Mouse (Mus musculus) olfactory bulb, adult 2 months (tissue): ENCODE measurements around the gene Igfbp4. TPM values are rescaled to one million over a fixed set of nuclear protein-coding genes. Genes with fewer than 3 reads are reported as not detected.

Source experiments
- H3K27ac ChIP-seq: fragments of 200-500 bp; 2 replicates; pipeline ENCODE4 v1.5.1; 2012; ENCODE audit warnings: low read depth, low read length; ENCODE audit not compliant: insufficient read depth
- H3K4me1 ChIP-seq: fragments of 200-500 bp; 2 replicates; pipeline ENCODE4 v1.6.1; 2012; ENCODE audit warnings: low read length; ENCODE audit not compliant: control insufficient read depth, insufficient read depth
- H3K4me3 ChIP-seq: fragments of 200-500 bp; 2 replicates; pipeline ENCODE4 v1.5.1; 2012; ENCODE audit warnings: mild to moderate bottlenecking, low read depth, low read length, moderate library complexity; ENCODE audit not compliant: insufficient read depth
- CTCF ChIP-seq: fragments of 200-500 bp; IDR thresholded peaks from 2 replicates; pipeline ENCODE4 v1.5.1; 2012; ENCODE audit warnings: low read depth, mild to moderate bottlenecking, low read length, moderate library complexity; ENCODE audit not compliant: insufficient read depth
- POLR2A ChIP-seq: fragments of 200-500 bp; IDR thresholded peaks from 2 replicates; pipeline ENCODE4 v1.6.1; 2012; ENCODE audit warnings: mild to moderate bottlenecking, low read depth, low read length, moderate library complexity; ENCODE audit not compliant: insufficient read depth
- WGBS: fragments of 180-500 bp; shearing (Covaris S2); methylation state at CpG from one replicate; pipeline ENCODE4 v1.1.7; 2018; 5-methylcytosine and 5-hydroxymethylcytosine counted together
- polyA plus RNA-seq: library from polyadenylated mRNA; stranded (reverse); fragments of >200 nt; gene quantifications from 2 replicates; pipeline ENCODE4 v1.2.4, GENCODE M21; 2012; ENCODE audit warnings: low replicate concordance; ENCODE audit not compliant: missing spikeins, insufficient read depth, insufficient read length

Gene Igfbp4
- polyA plus RNA-seq, 1 experiment = not detected

DNA sequence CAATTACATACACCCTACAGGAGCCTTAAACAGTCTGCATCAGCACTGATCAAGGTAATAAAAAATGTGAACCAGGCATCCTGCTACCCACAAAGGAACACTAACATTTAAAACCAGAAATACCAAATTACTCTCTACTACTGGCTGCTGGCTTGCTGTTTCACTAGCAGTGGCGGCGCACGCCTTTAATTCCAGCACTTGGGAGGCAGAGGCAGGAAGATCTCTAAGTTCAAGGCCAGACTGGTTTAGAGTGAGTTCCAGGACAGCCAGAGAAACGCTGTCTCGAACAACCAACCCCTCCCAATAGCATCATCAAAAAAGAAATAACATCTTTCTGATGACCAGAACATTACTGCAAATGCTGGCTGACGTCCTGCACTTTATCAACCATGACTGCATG lies 21.2 kb upstream of the Igfbp4 start:
- peaks cover 10% of the 10 kb centered on the region for H3K4me1 ChIP-seq
- H3K27ac ChIP-seq = no peak overlapping the region
- H3K4me3 ChIP-seq = no peak overlapping the region
- WGBS = 97% methylated on average over 6 of the region's 6 CpGs
- TF ChIP-seq POLR2A (no peak), CTCF (no peak)

DNA sequence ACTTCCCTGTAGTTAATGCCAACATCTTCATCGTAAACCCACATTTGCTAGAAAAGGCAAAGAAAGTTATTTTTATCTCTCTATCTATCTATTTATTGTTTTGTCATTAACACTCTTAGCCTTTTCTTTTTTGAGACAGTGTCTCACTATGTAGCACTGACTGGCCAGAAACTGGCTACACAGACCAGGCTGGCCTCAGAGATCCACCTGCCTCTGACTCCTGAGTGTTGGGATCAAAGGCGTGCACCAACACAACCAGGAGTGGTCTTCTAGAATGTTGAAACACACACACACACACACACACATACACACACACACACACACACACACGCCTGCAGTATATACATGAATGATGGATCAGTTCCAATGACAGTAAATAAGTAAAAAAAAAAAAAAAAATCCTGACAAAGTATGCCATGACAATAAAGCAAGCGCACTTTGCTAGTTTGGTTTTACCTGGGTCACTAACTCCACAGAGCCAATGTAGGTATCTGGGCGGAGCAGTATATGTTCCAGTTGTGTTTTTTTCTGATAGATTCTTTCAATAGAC lies 18.6 kb upstream of the Igfbp4 start:
- Histone ChIP-seq H3K27ac (no peak overlapping the region), H3K4me3 (no peak overlapping the region), H3K4me1 (peaks cover 10% of the 10 kb centered on the region)
- whole genome bisulfite sequencing = 81% methylated on average over 5 of the region's 5 CpGs
- TF ChIP-seq CTCF (no peak), POLR2A (no peak)

DNA sequence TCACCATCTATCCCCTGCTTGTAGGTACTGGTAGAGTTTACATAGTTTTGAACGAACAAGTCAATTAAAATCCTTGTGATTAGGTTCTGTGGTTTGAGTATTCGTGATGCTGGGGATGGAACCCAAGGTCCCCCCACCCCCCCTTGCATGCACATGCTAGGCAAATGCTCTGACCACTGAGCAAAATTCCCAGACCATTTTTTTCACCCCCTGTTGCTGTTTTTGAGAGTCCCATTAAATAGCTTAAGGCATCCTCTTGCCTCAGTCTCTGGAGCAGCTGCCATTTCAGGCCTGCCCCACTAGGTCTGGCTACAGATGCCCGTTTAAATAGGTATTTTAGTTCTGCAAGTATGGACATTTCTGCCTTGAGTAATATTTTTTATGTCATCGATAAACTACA lies 17.9 kb upstream of the Igfbp4 start:
- Histone ChIP-seq H3K4me1 (peaks cover 10% of the 10 kb centered on the region), H3K27ac (no peak overlapping the region), H3K4me3 (no peak overlapping the region)
- TF ChIP-seq POLR2A (no peak), CTCF (no peak)
- 7% methylated on average over 4 of the region's 4 CpGs for WGBS

DNA sequence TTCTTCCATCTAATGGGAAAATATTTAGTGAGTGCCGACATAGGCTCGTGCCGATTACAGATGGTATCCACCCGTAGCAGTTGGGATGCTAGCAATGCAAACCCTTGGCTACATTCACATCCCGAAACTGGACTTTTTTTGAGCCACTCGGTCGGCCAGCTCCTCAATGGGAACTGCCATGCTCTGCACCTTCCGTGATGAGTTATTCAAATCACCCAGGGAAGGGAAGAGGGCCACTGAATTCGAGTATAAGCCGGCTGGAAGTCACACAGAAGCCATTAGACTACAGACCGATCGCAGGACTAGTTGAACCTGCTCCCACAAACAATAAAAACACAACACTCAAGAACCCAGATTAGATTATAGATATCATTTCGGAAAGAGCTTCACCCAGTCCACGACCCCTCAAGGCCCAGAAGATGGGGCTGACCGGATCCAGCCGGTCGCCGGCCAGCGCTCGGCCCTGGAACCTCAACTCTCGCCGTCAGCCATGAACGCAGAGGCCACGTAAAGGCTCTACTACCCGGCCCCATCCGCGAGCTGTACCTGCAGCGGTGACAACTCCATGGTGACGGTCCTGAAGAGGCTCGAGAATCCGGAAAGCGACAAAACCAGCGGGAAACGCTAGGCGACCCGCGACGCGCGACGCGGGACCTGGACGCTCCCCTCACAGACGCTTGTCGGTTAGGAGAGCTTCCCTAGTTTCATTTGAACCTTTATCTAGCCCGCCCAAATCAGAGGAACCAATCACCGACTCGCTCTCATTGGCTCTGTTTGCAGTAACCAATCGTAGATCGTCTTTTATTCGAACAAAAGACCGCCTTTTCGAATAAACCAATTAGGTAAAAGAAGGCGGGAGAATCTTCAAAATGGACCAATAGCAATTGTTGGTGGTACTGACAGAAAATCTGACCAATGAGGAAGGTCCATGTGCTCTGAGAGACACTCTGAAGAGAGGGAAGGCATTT lies 17.3 kb upstream of the Igfbp4 start, which contains the start of gene Top2a:
Gene Top2a, minus strand, starts transcription at position 690 of the 968 bp plus-strand sequence.
- under 1% methylated on average over 54 of the region's 54 CpGs for WGBS
- Histone ChIP-seq H3K27ac (no peak within 1 kb of the TSS; the same call in 1 of the 2 replicates), H3K4me1 (peaks cover 10% of the 10 kb centered on the region), H3K4me3 (peak within 1 kb of the TSS; percentile 82)
- TF ChIP-seq POLR2A (0 out of 2 replicates have a peak, but pooled peaks have one; percentile 27), CTCF (no peak)

DNA sequence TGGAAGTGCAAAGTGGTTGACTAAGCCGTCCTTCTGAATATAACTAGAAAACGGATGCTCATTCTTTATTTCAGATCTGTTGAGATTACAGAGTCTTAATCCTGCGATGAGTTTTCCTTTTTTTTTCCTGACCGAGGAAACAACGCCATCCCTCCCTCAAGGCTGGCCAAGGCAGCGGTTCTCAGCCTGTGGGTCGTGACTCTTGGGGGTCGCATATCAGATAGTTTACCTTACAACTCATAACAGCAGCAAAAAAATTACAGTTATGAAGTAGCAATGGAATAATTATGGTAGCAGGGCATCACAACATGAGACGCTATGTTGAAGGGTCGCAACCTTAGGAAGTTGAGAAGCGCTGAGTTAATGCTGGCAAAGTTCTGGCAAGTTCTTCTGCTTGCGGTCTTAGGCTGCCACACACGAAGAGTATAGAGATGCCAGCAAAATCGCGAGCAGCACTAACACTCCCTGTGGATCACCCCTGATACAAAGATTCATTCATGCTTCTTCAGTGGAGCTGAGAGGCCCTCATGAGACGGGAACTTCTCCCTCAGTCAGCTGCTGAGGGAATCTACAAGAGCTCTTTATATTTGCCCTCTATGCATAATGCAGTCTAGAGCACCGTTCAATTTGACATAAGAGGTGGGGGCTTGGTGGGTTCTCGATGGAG lies 16.4 kb upstream of the Igfbp4 start:
- H3K4me3 ChIP-seq = peak overlapping the region; percentile 47
- H3K4me1 ChIP-seq = peaks cover 10% of the 10 kb centered on the region
- no peak for TF ChIP-seq CTCF
- no peak overlapping the region; the same call in 1 of the 2 replicates for H3K27ac ChIP-seq
- WGBS = 27% methylated on average over 18 of the region's 18 CpGs

DNA sequence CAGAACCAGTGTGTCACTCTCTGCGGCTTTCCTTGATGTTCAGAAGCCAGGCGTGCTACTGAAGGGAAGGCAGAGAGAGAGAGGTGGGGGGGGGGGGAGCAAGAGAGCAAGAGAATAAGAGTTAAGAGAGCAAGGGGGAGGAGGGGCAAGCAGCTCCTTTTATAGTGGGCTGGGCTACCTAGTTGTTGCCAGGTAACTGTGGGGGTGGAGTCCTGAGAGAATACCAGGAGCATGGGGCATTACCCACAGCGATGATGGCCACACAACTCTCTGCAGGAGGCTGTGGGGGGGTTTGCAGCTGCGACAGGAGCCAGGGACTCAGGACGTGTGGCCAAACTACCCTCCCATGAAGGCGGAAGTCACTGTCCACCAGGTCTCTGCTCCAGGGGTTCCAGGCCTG lies 15.2 kb upstream of the Igfbp4 start:
- no peak overlapping the region for H3K4me3 ChIP-seq
- H3K4me1 ChIP-seq = peaks cover 10% of the 10 kb centered on the region
- WGBS = 96% methylated on average over 6 of the region's 6 CpGs
- H3K27ac ChIP-seq = no peak overlapping the region
- TF ChIP-seq POLR2A = no peak
- no peak for TF ChIP-seq CTCF

DNA sequence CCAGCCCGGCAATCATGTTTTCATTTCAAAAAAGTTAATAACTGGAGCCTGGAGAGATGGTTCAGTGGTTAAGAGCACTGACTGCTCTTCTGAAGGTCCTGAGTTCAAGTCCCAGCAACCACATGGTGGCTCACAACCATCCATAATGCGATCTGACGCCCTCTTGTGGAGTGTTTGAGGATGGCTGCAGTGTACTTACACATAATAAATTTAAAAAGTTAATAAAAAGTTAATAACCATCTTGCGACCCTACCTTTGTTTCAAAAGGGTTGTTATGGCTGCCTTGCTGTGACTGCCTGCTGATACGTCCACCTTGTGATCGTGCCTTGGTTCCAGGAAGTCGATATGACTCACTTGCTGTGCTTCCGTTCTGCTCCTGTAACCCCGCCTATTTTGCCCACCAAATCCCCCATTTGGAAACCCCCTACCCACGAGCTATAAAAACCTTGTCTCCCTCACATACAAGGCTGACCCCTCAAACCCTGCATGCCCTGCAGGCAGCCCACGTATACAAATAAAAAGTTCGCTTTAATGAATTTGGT lies 14.1 kb upstream of the Igfbp4 start:
- WGBS = 88% methylated on average over 12 of the region's 12 CpGs
- Histone ChIP-seq H3K4me1 (peaks cover 10% of the 10 kb centered on the region), H3K4me3 (no peak overlapping the region), H3K27ac (no peak overlapping the region)
- TF ChIP-seq POLR2A (no peak), CTCF (no peak)

DNA sequence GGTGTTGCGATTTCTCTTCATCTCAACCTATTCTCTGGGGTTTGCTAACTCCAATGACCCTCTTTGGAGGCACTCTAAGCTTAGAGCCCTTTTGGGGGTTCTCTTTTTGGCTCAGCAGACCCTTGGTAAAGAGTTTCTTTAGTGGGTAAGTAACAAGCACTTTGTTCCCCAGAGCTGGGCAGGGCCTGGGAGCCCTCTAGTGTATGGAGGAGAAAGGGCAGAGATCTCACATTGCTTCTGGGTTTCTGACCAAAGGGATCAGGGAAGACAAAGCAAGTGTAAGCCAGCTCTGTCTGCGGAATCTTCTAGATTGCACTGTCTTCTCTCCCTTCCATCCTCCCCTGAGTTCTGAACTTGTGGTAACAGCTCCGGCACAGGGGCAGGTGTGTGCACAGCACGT lies 5.7 kb upstream of the Igfbp4 start:
- peaks cover 5% of the 10 kb centered on the region for H3K4me1 ChIP-seq
- WGBS = 68% methylated on average over 4 of the region's 4 CpGs
- H3K27ac ChIP-seq = no peak overlapping the region
- TF ChIP-seq POLR2A (no peak), CTCF (no peak)
- no peak overlapping the region for H3K4me3 ChIP-seq
